Mouse (Mus musculus) C2C12 (cell line): ENCODE measurements around the gene Mrps22.

Experiments
- CEBPB ChIP-seq: IDR thresholded peaks from one replicate; pipeline ENCODE4 v1.6.1; 2011; ENCODE audit warnings: low read depth, mild to moderate bottlenecking, control low read depth, moderate library complexity
- CTCF ChIP-seq: IDR thresholded peaks from one replicate; pipeline ENCODE4 v1.5.1; 2011; ENCODE audit not compliant: control insufficient read depth, insufficient read depth, insufficient read length
- FOSL1 ChIP-seq: IDR thresholded peaks from one replicate; pipeline ENCODE4 v1.8.0; 2011; ENCODE audit warnings: mild to moderate bottlenecking, low read length; ENCODE audit not compliant: poor library complexity, insufficient read depth, severe bottlenecking
- MAX ChIP-seq: IDR thresholded peaks from one replicate; pipeline ENCODE4 v1.6.1; 2011; ENCODE audit warnings: mild to moderate bottlenecking, control low read depth
- MYOD1 ChIP-seq: IDR thresholded peaks from one replicate; pipeline ENCODE4 v1.6.1; 2011; ENCODE audit warnings: low read depth; ENCODE audit not compliant: control insufficient read depth, insufficient read length
- MYOG ChIP-seq: IDR thresholded peaks from one replicate; pipeline ENCODE4 v1.6.1; 2011; ENCODE audit not compliant: control insufficient read depth, insufficient read length; ENCODE audit errors: extremely low read depth
- USF1 ChIP-seq: IDR thresholded peaks from one replicate; pipeline ENCODE4 v1.6.1; 2011; ENCODE audit warnings: low read depth, mild to moderate bottlenecking, control low read depth, moderate library complexity

DNA sequence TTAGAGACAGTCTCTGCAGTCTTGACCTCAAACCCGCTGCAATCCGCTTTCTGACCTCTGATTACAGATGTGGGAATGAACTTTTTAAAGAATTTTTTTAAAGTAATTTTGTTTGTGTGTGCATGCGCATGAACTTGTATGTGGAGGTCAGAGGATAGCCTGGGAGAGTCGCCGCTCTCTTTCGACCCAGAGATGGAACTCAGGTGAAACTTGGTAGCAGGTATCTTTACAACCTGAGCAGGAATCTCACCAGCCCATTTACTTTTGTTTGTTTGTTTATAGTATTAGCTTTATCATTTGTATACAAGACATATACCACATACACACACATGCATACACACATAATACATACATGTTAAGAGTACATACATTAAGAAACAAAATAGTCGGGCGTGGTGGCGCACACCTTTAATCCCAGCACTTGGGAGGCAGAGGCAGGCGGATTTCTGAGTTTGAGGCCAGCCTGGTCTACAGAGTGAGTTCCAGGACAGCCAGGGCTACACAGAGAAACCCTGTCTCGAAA lies 438 bp upstream of the Mrps22 start:
- no peak for TF ChIP-seq CTCF
- TF ChIP-seq MYOG: no peak
- no peak for TF ChIP-seq MAX
- no peak for TF ChIP-seq USF1
- no peak for TF ChIP-seq CEBPB
- no peak for TF ChIP-seq MYOD1
- no peak for TF ChIP-seq FOSL1
